Mouse (Mus musculus) liver, embryonic 13.5 days (tissue): ENCODE measurements around the gene Srpk1. TPM values are rescaled to one million over a fixed set of nuclear protein-coding genes. Genes with fewer than 3 reads are reported as not detected.
A peak's percentile ranks its signal among the peaks of the same experiment; 100 is the strongest.

Source experiments
- ATAC-seq: fragments of 200-750 bp; cut with Nextera tagmentation; 2 replicates; pipeline ENCODE4 v1.8.0; 2017; ENCODE audit warnings: low read depth, mild to moderate bottlenecking, moderate number of reproducible peaks, moderate library complexity
- DNase-seq: peaks from one replicate; pipeline ENCODE4 v3.0.0; 2022
- H3K27ac ChIP-seq: fragments of 300-500 bp; sonication (generic); 2 replicates; pipeline ENCODE4 v1.5.1; 2015; ENCODE audit warnings: moderate library complexity, mild to moderate bottlenecking, inconsistent platforms
- H3K27me3 ChIP-seq: fragments of 300-500 bp; sonication (generic); 2 replicates; pipeline ENCODE4 v1.6.1; 2015; ENCODE audit warnings: mild to moderate bottlenecking, inconsistent platforms
- H3K36me3 ChIP-seq: fragments of 300-500 bp; sonication (generic); 2 replicates; pipeline ENCODE4 v1.6.1; 2015; ENCODE audit warnings: mild to moderate bottlenecking, inconsistent platforms
- H3K4me1 ChIP-seq: fragments of 300-500 bp; sonication (generic); replicated peaks from 2 replicates; pipeline ENCODE4 v1.6.1; 2015; ENCODE audit warnings: inconsistent platforms
- H3K4me2 ChIP-seq: fragments of 300-500 bp; sonication (generic); 2 replicates; pipeline ENCODE4 v1.6.1; 2015; ENCODE audit warnings: inconsistent platforms, mild to moderate bottlenecking, moderate library complexity
- H3K4me3 ChIP-seq: fragments of 300-500 bp; sonication (generic); replicated peaks from 2 replicates; pipeline ENCODE4 v1.5.1; 2015; ENCODE audit warnings: mild to moderate bottlenecking, inconsistent platforms
- H3K9ac ChIP-seq: fragments of 300-500 bp; sonication (generic); 2 replicates; pipeline ENCODE4 v1.6.1; 2015; ENCODE audit warnings: mild to moderate bottlenecking, inconsistent platforms
- H3K9me3 ChIP-seq: fragments of 300-500 bp; sonication (generic); replicated peaks from 2 replicates; pipeline ENCODE4 v1.6.1; 2016; ENCODE audit warnings: inconsistent platforms
- WGBS: fragments of 180-500 bp; shearing (Covaris S2); methylation state at CpG from one replicate; pipeline ENCODE4 v1.1.7; 2015; ENCODE audit not compliant: insufficient replicate concordance; 5-methylcytosine and 5-hydroxymethylcytosine counted together
- microRNA-seq: library from miRNA; unstranded; fragments of <30 nt; microRNA quantifications from one replicate; pipeline ENCODE4, GENCODE M21; 2016
- polyA plus RNA-seq: library from polyadenylated mRNA; unstranded; fragments of >200 nt; fragmentation: Nextera tagmentation; extraction: Ambion mirVana; gene quantifications from 2 replicates; pipeline ENCODE4 v1.2.1, GENCODE M21; 2015

Gene Srpk1
- polyA plus RNA-seq, 1 experiment from 2014 or later, result 54.3 TPM

GRCm38 (mm10) chr17:28553040-28553793 lies 69.3 kb downstream of the Srpk1 start:
- H3K9me3 ChIP-seq, result no peaks in the 10 kb centered on the region
- ATAC-seq (no peak), DNase-seq (peak; percentile 29)
- H3K27me3 ChIP-seq, result peaks cover 4% of the 10 kb centered on the region; the same call in 1 of the 2 replicates
- no peaks in the 10 kb centered on the region for H3K36me3 ChIP-seq
- H3K4me2 ChIP-seq, result no peak overlapping the region
- no peak overlapping the region for H3K9ac ChIP-seq
- H3K27ac ChIP-seq, result no peak overlapping the region
- H3K4me1 ChIP-seq, result peaks cover 10% of the 10 kb centered on the region
- H3K4me3 ChIP-seq, result no peak overlapping the region
- WGBS, result 8% methylated on average over 14 of the region's 14 CpGs

DNA sequence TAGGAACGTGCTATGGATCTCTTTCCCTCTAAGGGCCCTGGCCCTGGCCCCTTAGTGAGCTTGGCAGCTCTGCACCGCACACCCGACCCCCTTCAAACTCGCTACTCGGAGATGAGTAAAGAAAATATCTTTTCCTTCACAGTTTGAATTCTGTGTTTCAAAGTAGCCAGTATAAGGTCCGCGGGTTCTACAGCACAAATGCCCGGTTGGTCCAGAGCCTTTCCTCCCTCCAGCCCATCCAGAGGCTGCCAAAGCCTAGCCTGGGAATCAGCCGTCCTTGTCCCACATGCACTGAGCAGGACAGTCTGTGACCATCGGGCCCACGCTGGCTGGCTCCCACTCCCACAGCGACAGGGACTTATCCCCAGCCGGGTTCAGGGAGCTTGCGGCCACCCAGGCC lies 73.4 kb downstream of the Srpk1 start, which contains the start of gene Clpsl2:
Gene Clpsl2, plus strand, starts transcription at position 301 of the 400 bp plus-strand sequence.
- no peak within 1 kb of the TSS for H3K9ac ChIP-seq
- no peaks in the 10 kb centered on the region for H3K9me3 ChIP-seq
- DNase-seq, result no peak
- H3K4me2 ChIP-seq, result no peak within 1 kb of the TSS
- H3K36me3 ChIP-seq, result no peaks in the 10 kb centered on the region
- H3K27ac ChIP-seq, result no peak within 1 kb of the TSS
- H3K4me3 ChIP-seq, result no peak within 1 kb of the TSS
- 0 out of 2 replicates have a peak, but pooled peaks cover 3% of the 10 kb centered on the region for H3K4me1 ChIP-seq
- WGBS, result 64% methylated on average over 14 of the region's 14 CpGs
- ATAC-seq, result no peak
- H3K27me3 ChIP-seq, result peaks cover 4% of the 10 kb centered on the region; the same call in 1 of the 2 replicates

DNA sequence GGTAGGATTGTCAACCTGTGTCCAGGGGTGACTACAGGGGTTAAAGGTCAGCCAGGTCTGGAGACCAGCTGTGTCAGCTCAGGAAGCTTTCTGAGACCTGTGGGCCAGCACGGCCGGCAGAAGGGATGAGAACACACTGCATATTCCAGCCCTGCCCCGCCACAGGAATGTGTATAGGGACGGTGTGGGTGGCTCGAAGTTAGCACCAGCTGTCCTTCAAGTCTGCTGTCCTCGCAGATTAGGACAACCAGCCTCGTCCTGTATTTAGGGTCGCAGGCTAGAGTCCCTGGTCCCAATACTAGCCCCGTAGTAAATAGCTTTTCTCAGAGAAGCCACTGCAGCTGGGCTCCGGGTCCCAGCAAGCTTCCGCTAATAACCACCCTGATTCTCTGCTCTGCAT lies 74.0 kb downstream of the Srpk1 start:
- Histone ChIP-seq H3K27me3 (peaks cover 4% of the 10 kb centered on the region; the same call in 1 of the 2 replicates), H3K9ac (no peak overlapping the region), H3K27ac (no peak overlapping the region), H3K4me3 (no peak overlapping the region), H3K4me1 (0 out of 2 replicates have a peak, but pooled peaks cover 3% of the 10 kb centered on the region), H3K9me3 (no peaks in the 10 kb centered on the region), H3K36me3 (no peaks in the 10 kb centered on the region), H3K4me2 (no peak overlapping the region)
- ATAC-seq (no peak), DNase-seq (no peak)
- WGBS, result 54% methylated on average over 11 of the region's 11 CpGs

DNA sequence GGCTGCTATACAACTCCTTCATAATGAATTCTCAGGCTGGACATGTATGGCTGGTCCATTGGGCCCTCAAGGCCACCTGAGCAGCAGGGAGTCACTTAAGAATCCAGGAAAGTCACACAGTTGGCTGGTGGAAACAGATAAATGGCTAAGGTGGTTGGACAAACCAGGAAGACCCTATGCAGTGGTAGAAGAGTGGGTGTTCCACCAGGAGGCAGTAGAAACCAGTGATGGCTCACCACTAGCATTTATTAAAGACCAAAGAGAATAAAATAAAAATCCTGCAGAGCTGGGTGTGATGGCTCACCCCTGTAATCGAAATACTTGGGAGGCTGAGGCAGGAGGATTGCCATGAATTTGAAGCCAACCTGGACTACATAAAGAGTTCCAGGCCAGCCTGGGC lies 75.6 kb downstream of the Srpk1 start:
- Histone ChIP-seq H3K27me3 (peaks cover 4% of the 10 kb centered on the region; the same call in 1 of the 2 replicates), H3K4me1 (no peaks in the 10 kb centered on the region), H3K36me3 (no peaks in the 10 kb centered on the region), H3K9me3 (peaks cover 1% of the 10 kb centered on the region; the same call in 1 of the 2 replicates), H3K9ac (no peak overlapping the region), H3K27ac (no peak overlapping the region), H3K4me2 (no peak overlapping the region), H3K4me3 (no peak overlapping the region)
- WGBS, result 50% methylated on average over 1 of the region's 1 CpGs
- DNase-seq (no peak), ATAC-seq (no peak)

DNA sequence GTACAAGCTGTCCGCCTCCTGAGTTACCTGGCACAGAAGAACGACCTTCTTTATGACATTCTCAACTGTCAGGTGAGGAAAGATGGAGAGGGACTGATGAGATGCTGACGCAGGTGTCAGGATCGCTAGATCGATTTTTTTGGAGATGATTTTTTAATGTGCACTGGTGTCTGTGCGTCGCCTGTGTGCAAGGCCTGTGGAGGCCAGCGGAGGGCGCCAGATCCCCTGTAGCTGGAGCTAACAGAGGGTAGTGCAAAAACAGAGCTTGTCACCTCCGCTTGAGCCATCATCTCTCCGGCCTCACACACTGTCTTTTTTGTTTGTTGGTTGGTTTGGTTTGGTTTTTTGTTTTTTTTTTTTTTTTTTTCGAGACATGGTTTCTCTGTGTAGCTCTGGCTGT lies 84.6 kb downstream of the Srpk1 start:
- Histone ChIP-seq H3K9ac (no peak overlapping the region), H3K4me1 (no peaks in the 10 kb centered on the region), H3K9me3 (peaks cover 9% of the 10 kb centered on the region), H3K27ac (no peak overlapping the region), H3K27me3 (0 out of 2 replicates have a peak, but pooled peaks cover 7% of the 10 kb centered on the region), H3K4me3 (no peak overlapping the region), H3K4me2 (no peak overlapping the region), H3K36me3 (no peaks in the 10 kb centered on the region)
- DNase-seq (no peak), ATAC-seq (no peak)
- 40% methylated on average over 12 of the region's 12 CpGs for WGBS

Small RNAs within 50 kb of the gene (microRNA-seq; reads per million reads assigned to microRNA genes)
- gene Mir6969, result not detected

Other genes starting within 250 kb of the Srpk1 start
- gene Fkbp5, start 105.2 kb downstream of the Srpk1 start, polyA plus RNA-seq, result 10.8 and 12.0 TPM in 2 replicates
- not detected in 2 replicates for gene Armc12, start 91.9 kb downstream of the Srpk1 start, polyA plus RNA-seq
- gene Clpsl2, start 73.3 kb downstream of the Srpk1 start, polyA plus RNA-seq, result not detected in 2 replicates
- 3.2 and 3.4 TPM in 2 replicates for gene Clps, start 61.9 kb downstream of the Srpk1 start, polyA plus RNA-seq
- gene Lhfpl5, start 47.1 kb downstream of the Srpk1 start, polyA plus RNA-seq, result 0.17 TPM in 1 of 2 replicates, not detected in the other
- gene Slc26a8, start 67.5 kb upstream of the Srpk1 start, polyA plus RNA-seq, result 0.09 and 0.20 TPM in 2 replicates
- 30.8 and 32.5 TPM in 2 replicates for gene Mapk14, start 68.6 kb upstream of the Srpk1 start, polyA plus RNA-seq
- gene AC170998.1, start 103.4 kb upstream of the Srpk1 start, polyA plus RNA-seq, result 0.75 and 1.2 TPM in 2 replicates
- gene Mapk13, start 146.6 kb upstream of the Srpk1 start, polyA plus RNA-seq, result 1.7 and 2.2 TPM in 2 replicates
- 61.8 and 69.9 TPM in 2 replicates for gene Brpf3, start 178.4 kb upstream of the Srpk1 start, polyA plus RNA-seq
- gene Pnpla1, start 235.7 kb upstream of the Srpk1 start, polyA plus RNA-seq, result not detected in 2 replicates